Mouse (Mus musculus) cerebellum, adult 2 months (tissue): ENCODE results near the gene Copz1. TPM values are rescaled to one million over a fixed set of nuclear protein-coding genes. Genes with fewer than 3 reads are reported as not detected.

Source experiments
- DNase-seq, 2 experiments: peaks; one replicate each; pipeline ENCODE4 v3.0.0; 2021
- H3K27ac ChIP-seq: fragments of 200-500 bp; 2 replicates; pipeline ENCODE4 v1.5.1; 2012; ENCODE audit warnings: low read length, control low read depth, inconsistent platforms; ENCODE audit not compliant: insufficient read depth
- H3K27me3 ChIP-seq: fragments of 200-500 bp; 2 replicates; pipeline ENCODE4 v1.6.1; 2012; ENCODE audit warnings: inconsistent platforms, mild to moderate bottlenecking, low read length, moderate library complexity; ENCODE audit not compliant: control insufficient read depth, insufficient read depth
- H3K4me1 ChIP-seq: fragments of 200-500 bp; 2 replicates; pipeline ENCODE4 v1.6.1; 2011; ENCODE audit warnings: low read length; ENCODE audit not compliant: control insufficient read depth, insufficient read depth
- H3K4me3 ChIP-seq: fragments of 200-500 bp; replicated peaks from 2 replicates; pipeline ENCODE3; 2011; ENCODE audit warnings: mild to moderate bottlenecking, low read depth, low read length, control low read depth; ENCODE audit not compliant: insufficient read depth
- CTCF ChIP-seq: fragments of 200-500 bp; IDR thresholded peaks from 2 replicates; pipeline ENCODE4 v1.5.1; 2011; ENCODE audit warnings: low read depth, mild to moderate bottlenecking, control low read depth, low read length, moderate library complexity, borderline replicate concordance; ENCODE audit not compliant: insufficient read depth
- POLR2A ChIP-seq: fragments of 200-500 bp; IDR thresholded peaks from 2 replicates; pipeline ENCODE4 v1.6.1; 2011; ENCODE audit warnings: low read length, control low read depth, borderline replicate concordance; ENCODE audit not compliant: insufficient read depth
- WGBS: fragments of 180-500 bp; shearing (Covaris S2); methylation state at CpG from one replicate; pipeline ENCODE4 v1.1.7; 2018; 5-methylcytosine and 5-hydroxymethylcytosine counted together
- polyA plus RNA-seq: library from polyadenylated mRNA; depleted of rRNA; stranded (reverse); fragments of >200 nt; gene quantifications from 2 replicates; pipeline ENCODE4 v1.2.3, GENCODE M21; 2012

Copz1 gene
- polyA plus RNA-seq, 1 experiment: 117 TPM

GRCm38 (mm10) chr15:103279750-103280149 lies 7.2 kb downstream of the Copz1 start:
- no peak for TF ChIP-seq POLR2A
- TF ChIP-seq CTCF: peak; percentile 19; the same call in 1 of the 2 replicates
- DNase-seq: no peak
- no peak overlapping the region for H3K27ac ChIP-seq
- H3K4me1 ChIP-seq: no peaks in the 10 kb centered on the region
- no peaks in the 10 kb centered on the region for H3K27me3 ChIP-seq
- WGBS: 66% methylated on average over 3 of the region's 3 CpGs
- no peak overlapping the region for H3K4me3 ChIP-seq

GRCm38 (mm10) chr15:103280817-103281464 lies 8.4 kb downstream of the Copz1 start:
- 63% methylated on average over 3 of the region's 3 CpGs for WGBS
- Histone ChIP-seq H3K4me3 (no peak overlapping the region), H3K27me3 (no peaks in the 10 kb centered on the region), H3K4me1 (peaks cover 6% of the 10 kb centered on the region; the same call in 1 of the 2 replicates), H3K27ac (no peak overlapping the region)
- DNase-seq: no peak
- peak; percentile 28; the same call in 1 of the 2 replicates for TF ChIP-seq CTCF
- no peak for TF ChIP-seq POLR2A

- TF ChIP-seq CTCF: no peak
- TF ChIP-seq POLR2A: no peak
- 90% methylated on average over 3 of the region's 3 CpGs for WGBS
- DNase-seq: no peak
Observed at GRCm38 (mm10) chr15:103281465-103282205, 9.1 kb downstream of the Copz1 start.

GRCm38 (mm10) chr15:103284066-103284465 lies 11.6 kb downstream of the Copz1 start:
- WGBS: 64% methylated on average over 3 of the region's 3 CpGs
- Histone ChIP-seq H3K27ac (no peak overlapping the region), H3K4me3 (no peak overlapping the region), H3K27me3 (no peaks in the 10 kb centered on the region), H3K4me1 (peaks cover 6% of the 10 kb centered on the region; the same call in 1 of the 2 replicates)
- TF ChIP-seq CTCF: peak; percentile 52
- no peak for TF ChIP-seq POLR2A
- DNase-seq: peak in 1 of 2 experiments; percentile 40

More at GRCm38 (mm10) chr15:103281465-103282205, 9.1 kb downstream of the Copz1 start:
- H3K4me1 ChIP-seq: peaks cover 6% of the 10 kb centered on the region; the same call in 1 of the 2 replicates
- no peak overlapping the region for H3K4me3 ChIP-seq
- H3K27me3 ChIP-seq: no peaks in the 10 kb centered on the region
- no peak overlapping the region for H3K27ac ChIP-seq

GRCm38 (mm10) chr15:103284647-103285046 lies 12.1 kb downstream of the Copz1 start:
- Histone ChIP-seq H3K4me3 (no peak overlapping the region), H3K27ac (no peak overlapping the region), H3K27me3 (no peaks in the 10 kb centered on the region), H3K4me1 (peaks cover 6% of the 10 kb centered on the region; the same call in 1 of the 2 replicates)
- no peak for DNase-seq
- TF ChIP-seq CTCF (no peak), POLR2A (no peak)
- WGBS: 50% methylated on average over 2 of the region's 2 CpGs

GRCm38 (mm10) chr15:103285778-103286417 lies 13.4 kb downstream of the Copz1 start:
- Histone ChIP-seq H3K4me3 (no peak overlapping the region), H3K4me1 (peaks cover 6% of the 10 kb centered on the region; the same call in 1 of the 2 replicates), H3K27me3 (no peaks in the 10 kb centered on the region), H3K27ac (no peak overlapping the region)
- DNase-seq: peak; percentile 43 to 60
- TF ChIP-seq CTCF (no peak), POLR2A (no peak)
- WGBS: 7% methylated on average over 1 of the region's 1 CpGs

- WGBS: 40% methylated on average over 5 of the region's 5 CpGs
- H3K27me3 ChIP-seq: no peaks in the 10 kb centered on the region
- no peak overlapping the region for H3K4me3 ChIP-seq
- H3K4me1 ChIP-seq: peaks cover 6% of the 10 kb centered on the region; the same call in 1 of the 2 replicates
- no peak for DNase-seq
- no peak for TF ChIP-seq POLR2A
- H3K27ac ChIP-seq: no peak overlapping the region
Observed at GRCm38 (mm10) chr15:103289600-103289999, 17.1 kb downstream of the Copz1 start.
